Mouse (Mus musculus) spleen, adult 2 months (tissue): Measurements from ENCODE around the gene Mfn1.

Source experiments
- CTCF ChIP-seq: fragments of 200-500 bp; IDR thresholded peaks from 2 replicates; pipeline ENCODE4 v1.5.1; 2011; ENCODE audit warnings: mild to moderate bottlenecking, inconsistent platforms; ENCODE audit not compliant: insufficient read depth, insufficient read length, insufficient replicate concordance; ENCODE audit errors: extremely low read depth
- POLR2A ChIP-seq: fragments of 200-500 bp; IDR thresholded peaks from 2 replicates; pipeline ENCODE4 v1.6.1; 2011; ENCODE audit warnings: low read depth, low read length, inconsistent platforms

GRCm38 (mm10) chr3:32483035-32483434 is 46.2 kb upstream of the Mfn1 start:
- TF ChIP-seq CTCF = no peak
- TF ChIP-seq POLR2A = no peak
